Mouse (Mus musculus) intestine, postnatal 0 days (tissue): ENCODE measurements at regions not wholly inside any gene's neighbourhood (a gene's known extent, or its start where the extent isn't known, plus 50 kb on each side); places are given as distances from the start of the nearest gene placed in this dataset.

Source experiments
- ATAC-seq: fragments of 200-750 bp; cut with Nextera tagmentation; 2 replicates; pipeline ENCODE4 v1.8.0; 2017; ENCODE audit warnings: mild to moderate bottlenecking, moderate TSS enrichment, moderate library complexity
- H3K27ac ChIP-seq: fragments of 300-500 bp; sonication (generic); 2 replicates; pipeline ENCODE4 v1.5.1; 2014; ENCODE audit warnings: mild to moderate bottlenecking, low read depth, low read length, moderate library complexity
- H3K27me3 ChIP-seq: fragments of 300-500 bp; sonication (generic); replicated peaks from 2 replicates; pipeline ENCODE4 v1.6.1; 2014; ENCODE audit warnings: low read length, mixed read lengths; ENCODE audit not compliant: control insufficient read depth, insufficient read depth
- H3K36me3 ChIP-seq: fragments of 300-500 bp; sonication (generic); 2 replicates; pipeline ENCODE4 v1.6.1; 2014; ENCODE audit warnings: mild to moderate bottlenecking, moderate library complexity; ENCODE audit not compliant: control insufficient read depth, insufficient read depth
- H3K4me1 ChIP-seq: fragments of 300-500 bp; sonication (generic); replicated peaks from 2 replicates; pipeline ENCODE4 v1.6.1; 2014; ENCODE audit warnings: antibody characterized with exemption, low read length, mixed read lengths; ENCODE audit not compliant: control insufficient read depth, insufficient read depth
- H3K4me2 ChIP-seq: fragments of 300-500 bp; sonication (generic); replicated peaks from 2 replicates; pipeline ENCODE4 v1.6.1; 2014; ENCODE audit warnings: low read depth, mild to moderate bottlenecking, moderate library complexity
- H3K4me3 ChIP-seq: fragments of 300-500 bp; sonication (generic); 2 replicates; pipeline ENCODE4 v1.5.1; 2014; ENCODE audit warnings: low read depth, low read length
- H3K9ac ChIP-seq: fragments of 300-500 bp; sonication (generic); 2 replicates; pipeline ENCODE4 v1.6.1; 2014; ENCODE audit warnings: mild to moderate bottlenecking, low read depth, low read length
- H3K9me3 ChIP-seq: fragments of 300-500 bp; sonication (generic); 2 replicates; pipeline ENCODE4 v1.6.1; 2016; ENCODE audit warnings: mixed run types; ENCODE audit not compliant: control insufficient read depth
- CTCF ChIP-seq: sonication (generic); IDR thresholded peaks from 2 replicates; pipeline ENCODE4 v1.5.1; 2016; ENCODE audit warnings: low read depth, mild to moderate bottlenecking, control low read depth, antibody characterized with exemption, moderate library complexity
- WGBS: fragments of 180-500 bp; shearing (Covaris S2); extraction: QIAGEN DNeasy Blood & Tissue Kit; methylation state at CpG from one replicate; pipeline ENCODE4 v1.1.7; 2014; 5-methylcytosine and 5-hydroxymethylcytosine counted together

GRCm38 (mm10) chr9:83326437-83327086, 114.4 kb downstream of the Lca5 start:
- ATAC-seq = no peak
- 36% methylated on average over 7 of the region's 7 CpGs for WGBS
- H3K9ac ChIP-seq = no peak overlapping the region
- no peaks in the 10 kb centered on the region for H3K36me3 ChIP-seq
- no peak overlapping the region for H3K4me2 ChIP-seq
- TF ChIP-seq CTCF = no peak
- H3K27me3 ChIP-seq = no peaks in the 10 kb centered on the region
- no peaks in the 10 kb centered on the region for H3K9me3 ChIP-seq
- no peak overlapping the region for H3K27ac ChIP-seq
- H3K4me3 ChIP-seq = no peak overlapping the region
- H3K4me1 ChIP-seq = no peaks in the 10 kb centered on the region

DNA sequence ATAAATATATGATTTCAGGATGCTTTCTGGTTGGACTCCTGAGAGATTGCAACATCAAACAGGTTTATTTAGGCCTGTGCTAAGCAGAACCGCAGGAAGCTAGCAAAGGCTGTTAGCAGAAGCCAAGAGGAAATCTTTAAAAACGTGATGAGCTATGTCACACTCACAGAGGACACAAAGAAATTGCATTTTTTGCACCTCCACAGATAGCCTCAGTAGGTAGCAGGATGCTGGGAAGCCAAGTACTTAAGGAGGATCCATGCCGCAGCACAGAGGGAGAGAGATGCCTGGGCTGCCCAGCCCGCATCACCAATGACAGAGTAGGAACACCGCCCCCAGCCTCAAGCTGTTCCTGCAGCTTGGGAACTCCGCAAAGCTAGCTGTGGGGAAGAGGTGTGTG, 115.0 kb downstream of the Lca5 start:
- no peaks in the 10 kb centered on the region for H3K4me1 ChIP-seq
- H3K27ac ChIP-seq = no peak overlapping the region
- no peak for TF ChIP-seq CTCF
- H3K9me3 ChIP-seq = no peaks in the 10 kb centered on the region
- H3K27me3 ChIP-seq = no peaks in the 10 kb centered on the region
- H3K4me3 ChIP-seq = no peak overlapping the region
- 30% methylated on average over 6 of the region's 6 CpGs for WGBS
- no peak for ATAC-seq
- H3K36me3 ChIP-seq = no peaks in the 10 kb centered on the region
- no peak overlapping the region for H3K4me2 ChIP-seq
- no peak overlapping the region for H3K9ac ChIP-seq

GRCm38 (mm10) chr9:83324336-83324735, 116.6 kb downstream of the Lca5 start:
- H3K9me3 ChIP-seq = no peaks in the 10 kb centered on the region

GRCm38 (mm10) chr9:83322991-83323583, 117.8 kb downstream of the Lca5 start:
- no peak for ATAC-seq
- Histone ChIP-seq H3K9ac (no peak overlapping the region), H3K36me3 (no peaks in the 10 kb centered on the region), H3K4me2 (no peak overlapping the region), H3K9me3 (no peaks in the 10 kb centered on the region), H3K27me3 (no peaks in the 10 kb centered on the region), H3K4me1 (no peaks in the 10 kb centered on the region), H3K27ac (no peak overlapping the region), H3K4me3 (no peak overlapping the region)
- whole genome bisulfite sequencing = 85% methylated on average over 8 of the region's 8 CpGs
- TF ChIP-seq CTCF = no peak

More at GRCm38 (mm10) chr9:83324336-83324735, 116.6 kb downstream of the Lca5 start:
- Histone ChIP-seq H3K4me1 (no peaks in the 10 kb centered on the region), H3K27me3 (no peaks in the 10 kb centered on the region), H3K27ac (no peak overlapping the region), H3K4me3 (no peak overlapping the region), H3K4me2 (no peak overlapping the region), H3K9ac (no peak overlapping the region), H3K36me3 (no peaks in the 10 kb centered on the region)
- 77% methylated on average over 3 of the region's 3 CpGs for WGBS
- no peak for TF ChIP-seq CTCF
- ATAC-seq = no peak

- ATAC-seq = no peak
- Histone ChIP-seq H3K4me1 (no peaks in the 10 kb centered on the region), H3K27me3 (no peaks in the 10 kb centered on the region), H3K9me3 (no peaks in the 10 kb centered on the region), H3K36me3 (no peaks in the 10 kb centered on the region), H3K4me2 (no peak overlapping the region), H3K4me3 (no peak overlapping the region), H3K27ac (no peak overlapping the region), H3K9ac (no peak overlapping the region)
- no peak for TF ChIP-seq CTCF
Observed at GRCm38 (mm10) chr9:83321793-83322192, 119.1 kb downstream of the Lca5 start.

DNA sequence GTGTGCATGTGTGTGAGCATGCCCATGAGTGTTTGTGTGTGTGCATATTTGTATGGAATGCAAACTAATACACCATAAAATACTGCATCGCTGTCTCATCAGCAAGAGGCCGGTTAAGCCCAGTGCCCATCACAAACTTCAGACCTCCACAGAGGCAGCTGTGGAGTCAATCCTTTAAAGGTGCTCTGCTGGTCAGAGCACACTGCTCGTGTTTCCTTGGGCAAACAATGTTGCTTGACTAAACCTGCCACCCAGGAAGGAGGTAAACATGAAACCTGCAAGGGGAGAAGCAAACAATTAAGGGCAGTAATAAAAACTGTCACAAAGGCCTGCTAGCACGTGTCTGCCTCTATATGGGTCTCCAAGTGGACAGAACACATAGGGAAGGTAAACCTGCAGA, 120.1 kb downstream of the Lca5 start:
- 31% methylated on average over 4 of the region's 4 CpGs for WGBS
- Histone ChIP-seq H3K27ac (no peak overlapping the region), H3K4me1 (no peaks in the 10 kb centered on the region), H3K27me3 (no peaks in the 10 kb centered on the region), H3K4me3 (no peak overlapping the region), H3K9ac (no peak overlapping the region), H3K36me3 (no peaks in the 10 kb centered on the region), H3K9me3 (no peaks in the 10 kb centered on the region), H3K4me2 (no peak overlapping the region)
- no peak for ATAC-seq
- no peak for TF ChIP-seq CTCF
